Mouse (Mus musculus): ENCODE results near the gene Krt13.

DNA sequence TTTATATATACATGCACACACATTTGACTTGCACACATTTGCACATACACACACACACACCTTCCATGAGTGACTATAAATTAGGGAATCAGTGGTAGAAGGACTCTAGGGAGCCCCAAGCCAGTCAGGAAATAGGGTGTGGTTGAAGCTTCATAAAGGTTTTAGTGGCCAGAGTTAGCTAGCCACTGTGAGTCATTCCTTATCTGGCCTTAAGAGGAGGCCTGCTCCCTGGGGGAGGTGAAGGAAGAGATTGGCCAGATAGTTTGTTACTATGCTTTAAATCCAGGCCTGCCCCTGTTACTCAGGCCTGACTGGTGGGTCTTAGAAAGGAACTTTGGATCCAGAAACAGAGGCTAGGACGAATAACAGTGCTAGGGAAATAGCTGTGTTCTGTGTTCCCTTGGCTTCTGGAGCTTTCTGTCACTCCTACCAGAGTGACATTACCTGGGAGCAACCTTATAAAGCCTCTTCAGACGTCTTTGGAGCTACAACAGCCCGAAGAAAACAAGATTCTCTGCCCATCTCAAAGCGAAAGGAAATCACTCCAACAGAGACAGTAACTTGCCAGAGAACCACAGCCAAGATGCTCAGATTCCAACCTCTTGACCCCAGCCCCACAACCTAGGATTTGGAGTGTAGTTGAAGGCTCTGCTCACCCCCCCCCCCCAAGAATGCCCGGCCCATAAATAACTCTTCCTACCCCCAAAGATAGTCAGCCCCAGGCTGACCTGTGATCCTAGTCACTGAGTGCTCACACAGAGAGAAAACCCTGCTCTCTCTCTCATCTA, 26.4 kb upstream of the Krt13 start:
- TF ChIP-seq MYOD1 (IDR thresholded peaks at IDR 0.05; ENCODE audit: control insufficient read depth in 1 of 3, insufficient read length in 2 of 3, low read depth in 2 of 3) = no peak
- no peak for TF ChIP-seq POLR2A (IDR thresholded peaks at IDR 0.05; ENCODE audit: insufficient read length, low read depth)

All from myocyte (in vitro differentiated cells).